Mouse (Mus musculus) kidney, postnatal 0 days (tissue): ENCODE measurements around the gene Hint3. TPM values are rescaled to one million over a fixed set of nuclear protein-coding genes. Genes with fewer than 3 reads are reported as not detected.
"Not testable (repeated sequence)": the region's sequence is repeated elsewhere in the genome, so short reads cannot be mapped to it uniquely, and the experiment has no call there.

Source experiments
- ATAC-seq: fragments of 200-750 bp; cut with Nextera tagmentation; replicated peaks from 2 replicates; pipeline ENCODE4 v1.8.0; 2017; ENCODE audit warnings: low read depth, moderate number of reproducible peaks, moderate TSS enrichment, moderate library complexity; ENCODE audit not compliant: low FRiP score
- DNase-seq: peaks from one replicate; pipeline ENCODE4 v3.0.0-alpha.2; 2016; ENCODE audit warnings: low spot score
- H3K27ac ChIP-seq: fragments of 300-500 bp; sonication (generic); 2 replicates; pipeline ENCODE4 v1.5.1; 2014; ENCODE audit warnings: mild to moderate bottlenecking
- H3K27me3 ChIP-seq: fragments of 300-500 bp; sonication (generic); 2 replicates; pipeline ENCODE4 v1.6.1; 2014; ENCODE audit warnings: low read length, mixed read lengths; ENCODE audit not compliant: insufficient read depth
- H3K36me3 ChIP-seq: fragments of 300-500 bp; sonication (generic); 2 replicates; pipeline ENCODE4 v1.6.1; 2014; ENCODE audit warnings: low read length, mixed read lengths; ENCODE audit not compliant: insufficient read depth
- H3K4me1 ChIP-seq: fragments of 300-500 bp; sonication (generic); replicated peaks from 2 replicates; pipeline ENCODE4 v1.6.1; 2014; ENCODE audit warnings: antibody characterized with exemption, low read length, mixed read lengths; ENCODE audit not compliant: insufficient read depth
- H3K4me2 ChIP-seq: fragments of 300-500 bp; sonication (generic); 2 replicates; pipeline ENCODE4 v1.6.1; 2014; ENCODE audit warnings: mild to moderate bottlenecking, low read length, moderate library complexity, mixed read lengths
- H3K4me3 ChIP-seq: fragments of 300-500 bp; sonication (generic); replicated peaks from 2 replicates; pipeline ENCODE4 v1.5.1; 2014; ENCODE audit warnings: low read depth, low read length
- H3K9ac ChIP-seq: fragments of 300-500 bp; sonication (generic); 2 replicates; pipeline ENCODE4 v1.6.1; 2014; ENCODE audit warnings: low read depth, low read length
- H3K9me3 ChIP-seq: fragments of 300-500 bp; sonication (generic); replicated peaks from 2 replicates; pipeline ENCODE4 v1.6.1; 2016; ENCODE audit warnings: low read length, inconsistent platforms, mixed read lengths
- CTCF ChIP-seq: IDR thresholded peaks from 2 replicates; pipeline ENCODE4 v1.5.1; 2016; ENCODE audit warnings: antibody characterized with exemption, low read depth, mild to moderate bottlenecking, moderate library complexity
- WGBS: fragments of 180-500 bp; shearing (Covaris S2); extraction: QIAGEN DNeasy Blood & Tissue Kit; methylation state at CpG from one replicate; pipeline ENCODE4 v1.1.7; 2014; 5-methylcytosine and 5-hydroxymethylcytosine counted together
- polyA plus RNA-seq: library from polyadenylated mRNA; unstranded; fragments of >200 nt; fragmentation: Nextera tagmentation; extraction: Ambion mirVana; gene quantifications from 2 replicates; pipeline ENCODE4 v1.2.1, GENCODE M21; 2015

The Hint3 gene
- polyA plus RNA-seq, 1 experiment from 2014 or later: 45.3 TPM

DNA sequence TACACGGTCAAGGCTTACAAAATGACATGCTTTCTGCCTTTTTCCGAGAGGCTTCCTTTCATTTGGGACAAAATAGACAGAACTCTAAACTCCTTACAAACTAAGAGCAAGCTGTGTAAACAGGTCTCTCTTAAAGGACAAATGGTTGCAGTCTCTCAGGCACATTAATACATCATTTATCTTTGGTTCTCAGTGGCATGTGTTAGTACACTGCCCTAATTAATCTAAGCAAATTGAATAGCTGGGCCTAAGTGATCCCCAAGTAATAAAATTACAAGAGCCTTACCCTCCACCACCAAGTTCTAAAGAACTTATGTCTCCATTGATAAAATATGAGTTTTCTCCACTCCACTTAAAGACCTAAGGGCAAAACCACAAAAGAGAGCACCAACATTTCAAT is 18.2 kb upstream of the Hint3 start:
- no peak overlapping the region for H3K9ac ChIP-seq
- no peak overlapping the region for H3K4me2 ChIP-seq
- 29% methylated on average over 2 of the region's 2 CpGs for WGBS
- H3K27me3 ChIP-seq: no peaks in the 10 kb centered on the region
- no peaks in the 10 kb centered on the region for H3K4me1 ChIP-seq
- no peak for TF ChIP-seq CTCF
- ATAC-seq (no peak), DNase-seq (no peak)
- no peaks in the 10 kb centered on the region for H3K9me3 ChIP-seq
- H3K36me3 ChIP-seq: 0 out of 2 replicates have a peak, but pooled peaks cover 20% of the 10 kb centered on the region
- no peak overlapping the region for H3K27ac ChIP-seq
- no peak overlapping the region for H3K4me3 ChIP-seq

DNA sequence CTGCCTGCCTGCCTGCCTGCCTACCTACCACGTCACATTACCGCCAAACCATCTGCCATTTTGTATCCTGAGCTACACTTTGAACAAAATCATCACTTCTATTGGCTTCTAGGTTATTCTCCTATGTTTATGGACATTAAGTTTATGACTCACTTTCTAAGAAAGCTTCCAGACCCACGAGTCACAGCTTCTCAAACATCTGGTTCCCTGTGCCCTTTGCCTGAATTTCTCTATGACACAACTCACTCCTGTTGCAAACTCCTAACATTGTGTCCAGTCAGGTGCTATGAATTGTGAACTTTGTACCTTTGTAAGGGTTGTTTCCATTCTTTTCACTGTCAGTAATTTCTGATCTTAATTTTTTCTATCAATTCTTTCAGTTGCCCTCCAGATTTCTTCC is 8.8 kb upstream of the Hint3 start:
- no peaks in the 10 kb centered on the region for H3K27me3 ChIP-seq
- no peak for DNase-seq
- no peak for ATAC-seq
- no peak overlapping the region for H3K4me2 ChIP-seq
- H3K9me3 ChIP-seq: no peaks in the 10 kb centered on the region
- no peaks in the 10 kb centered on the region for H3K4me1 ChIP-seq
- H3K4me3 ChIP-seq: no peak overlapping the region
- no peak overlapping the region for H3K27ac ChIP-seq
- no peak for TF ChIP-seq CTCF
- H3K36me3 ChIP-seq: no peaks in the 10 kb centered on the region
- WGBS: 75% methylated on average over 3 of the region's 3 CpGs
- H3K9ac ChIP-seq: no peak overlapping the region

DNA sequence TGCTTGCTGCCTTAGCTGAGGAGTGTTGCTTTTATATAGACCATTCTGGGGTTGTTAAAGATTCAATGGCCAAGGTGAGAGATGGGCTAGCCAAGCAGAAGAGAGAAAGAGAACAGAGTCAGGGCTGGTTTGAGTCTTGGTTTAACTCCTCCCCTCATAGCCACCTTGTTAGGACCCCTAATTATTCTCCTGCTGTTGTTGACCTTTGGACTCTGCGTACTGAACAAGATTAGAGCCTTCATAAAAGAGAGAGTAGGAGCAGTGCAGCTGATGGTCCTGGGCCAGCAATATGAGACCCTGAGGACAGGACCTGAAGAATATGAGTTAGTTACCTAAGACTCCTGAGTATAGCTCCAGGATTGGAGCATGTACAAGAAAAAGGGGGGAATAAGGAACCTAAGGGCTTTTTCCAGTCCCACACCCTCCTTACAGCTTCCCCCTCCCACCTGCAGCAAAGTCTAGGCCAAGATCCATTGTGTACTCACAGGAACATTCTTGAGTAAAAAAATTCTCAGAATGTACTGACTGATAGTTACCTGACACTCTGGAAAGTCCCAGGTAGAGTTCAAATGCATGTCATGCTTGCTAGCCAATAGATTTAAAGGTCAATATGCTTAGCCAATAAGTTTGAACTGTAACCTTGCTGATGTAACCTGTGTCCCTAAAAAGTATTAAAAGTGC is 7.2 kb upstream of the Hint3 start:
- H3K27ac ChIP-seq, H3K27me3 ChIP-seq, H3K9me3 ChIP-seq, H3K9ac ChIP-seq, H3K4me3 ChIP-seq, H3K4me1 ChIP-seq, H3K36me3 ChIP-seq, DNase-seq, ATAC-seq, H3K4me2 ChIP-seq: not testable (repeated sequence)
- WGBS: 81% methylated on average over 1 of the region's 1 CpGs

DNA sequence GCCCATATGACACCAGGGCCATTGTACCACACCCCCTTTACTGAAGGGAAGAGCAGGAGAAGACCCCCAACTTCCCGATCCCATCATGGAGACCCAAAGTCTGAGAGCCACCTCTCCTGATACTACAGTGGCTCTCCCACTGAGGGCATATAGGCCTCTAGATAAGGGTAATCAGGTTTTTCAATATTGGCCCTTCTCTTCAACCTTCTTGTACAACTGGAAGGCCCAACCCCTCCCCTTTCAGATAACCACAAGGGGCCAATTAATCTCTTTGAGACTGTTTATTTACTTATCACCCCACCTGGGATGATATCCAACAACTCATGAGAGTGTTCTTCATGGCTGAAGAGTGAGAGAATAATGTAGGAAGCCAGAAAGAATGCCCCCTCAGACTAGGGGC is 3.3 kb upstream of the Hint3 start:
- Histone ChIP-seq H3K4me2 (no peak overlapping the region), H3K4me1 (no peaks in the 10 kb centered on the region), H3K36me3 (no peaks in the 10 kb centered on the region), H3K27me3 (no peaks in the 10 kb centered on the region), H3K27ac (no peak overlapping the region), H3K9me3 (no peaks in the 10 kb centered on the region), H3K4me3 (no peak overlapping the region), H3K9ac (no peak overlapping the region)
- DNase-seq (no peak), ATAC-seq (no peak)
- TF ChIP-seq CTCF: no peak
- WGBS: 96% methylated on average over 1 of the region's 1 CpGs

DNA sequence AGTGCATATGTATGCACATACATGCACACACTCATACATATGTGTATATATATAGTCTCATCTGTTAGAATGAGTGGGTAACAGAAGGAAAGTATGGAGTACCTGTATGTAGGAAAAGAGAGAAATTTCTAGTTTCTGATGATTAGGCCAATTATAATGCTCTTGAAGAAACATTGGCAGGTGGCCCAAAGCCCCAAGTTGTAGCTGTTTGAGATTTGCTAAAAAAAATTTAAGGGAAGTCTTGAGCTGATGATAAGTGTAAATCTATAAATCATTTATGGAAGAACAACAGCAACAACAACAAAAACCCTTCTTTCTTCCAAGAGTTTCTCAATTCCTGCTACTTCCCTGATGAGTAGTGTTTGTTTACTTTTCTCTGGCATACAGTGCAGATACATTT is 545 bp upstream of the Hint3 start:
- Histone ChIP-seq H3K9me3 (no peaks in the 10 kb centered on the region), H3K4me1 (no peaks in the 10 kb centered on the region), H3K36me3 (no peaks in the 10 kb centered on the region), H3K9ac (no peak overlapping the region), H3K27ac (no peak overlapping the region), H3K4me3 (no peak overlapping the region), H3K4me2 (no peak overlapping the region), H3K27me3 (no peaks in the 10 kb centered on the region)
- DNase-seq (no peak), ATAC-seq (no peak)
- no peak for TF ChIP-seq CTCF

DNA sequence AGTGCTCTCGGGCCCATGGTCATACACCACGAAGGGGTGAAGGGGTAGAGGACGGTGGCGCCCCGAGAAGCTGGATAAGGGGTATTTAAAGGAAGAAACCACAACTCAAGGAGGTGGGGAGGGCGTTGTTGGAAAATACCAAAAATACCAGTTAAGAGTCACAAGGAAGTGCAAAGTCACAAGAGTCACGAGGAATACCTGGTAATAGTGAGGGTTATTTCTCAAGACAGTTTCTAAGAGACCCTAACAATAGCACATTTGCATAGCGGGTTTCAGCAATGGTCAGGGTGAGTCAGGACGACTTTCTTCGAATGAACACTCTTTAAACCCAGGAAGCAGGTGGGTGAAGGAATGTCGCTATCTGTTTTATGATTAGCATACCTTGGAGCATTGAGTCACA is 988 bp downstream of the Hint3 start:
- not testable (repeated sequence) for H3K4me1 ChIP-seq, H3K4me2 ChIP-seq, ATAC-seq, DNase-seq, H3K36me3 ChIP-seq, H3K9ac ChIP-seq, H3K9me3 ChIP-seq, H3K27ac ChIP-seq, H3K27me3 ChIP-seq, H3K4me3 ChIP-seq
- 91% methylated on average over 11 of the region's 11 CpGs for WGBS

DNA sequence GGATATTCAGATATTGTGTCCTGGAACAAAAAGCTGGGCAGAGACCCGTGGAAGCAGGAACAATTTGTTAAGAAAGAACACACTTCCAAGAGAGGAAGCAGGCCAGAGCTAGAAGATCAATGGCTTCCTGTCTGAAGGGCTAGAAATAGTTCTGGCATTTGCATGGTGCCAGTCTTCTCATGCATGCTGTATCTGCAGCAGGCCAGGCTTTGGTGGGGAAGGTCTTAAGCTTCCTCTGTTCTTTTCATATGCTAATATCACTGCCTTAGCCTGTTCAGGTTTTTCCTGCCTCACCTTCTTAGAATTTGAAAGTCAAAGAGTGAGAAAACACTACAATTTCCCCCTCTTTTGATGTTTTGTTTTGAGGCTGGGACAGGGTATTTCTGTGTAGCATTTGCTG is 1.9 kb downstream of the Hint3 start:
- 35% methylated on average over 1 of the region's 1 CpGs for WGBS
- TF ChIP-seq CTCF: no peak
- Histone ChIP-seq H3K4me3 (no peak overlapping the region), H3K4me2 (no peak overlapping the region), H3K27me3 (no peaks in the 10 kb centered on the region), H3K9me3 (no peaks in the 10 kb centered on the region), H3K9ac (no peak overlapping the region), H3K36me3 (no peaks in the 10 kb centered on the region), H3K27ac (peak overlapping the region; percentile 10; the same call in 1 of the 2 replicates), H3K4me1 (no peaks in the 10 kb centered on the region)
- ATAC-seq (no peak), DNase-seq (peak; percentile 47)
